In the genomic region with DNA sequence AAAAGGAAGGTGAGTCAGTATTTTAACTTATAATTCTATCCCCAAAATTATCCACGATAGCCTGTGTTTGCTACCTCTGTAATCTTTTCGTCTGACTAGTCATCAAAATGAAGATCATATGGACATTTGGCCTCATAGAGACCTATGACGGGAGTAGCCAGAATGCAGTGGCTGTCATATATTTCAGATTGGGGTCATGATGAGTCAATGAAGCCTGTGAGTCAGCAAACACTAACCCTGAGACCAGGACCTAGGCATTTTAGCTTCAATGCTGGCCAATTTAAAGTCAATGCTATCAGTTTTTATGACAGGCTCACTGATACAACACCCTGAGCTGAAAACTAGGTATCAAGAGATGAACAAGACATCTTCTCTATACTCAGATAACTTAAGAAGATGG, we compare ENCODE assay signal across 25 mouse cellular contexts. TPM values are rescaled to one million over a fixed set of nuclear protein-coding genes. Genes with fewer than 3 reads are reported as not detected.
DNase-seq lines count a peak whose midpoint lies in the region; ATAC-seq lines count a peak whose summit lies in the region.
"Had no signal": no experiment of that assay in that cellular context is flagged by ENCODE, and none has a peak within 500 bp of the region (broad histone marks: within the 10 kb centered on the region; RNA-seq: fewer than 3 reads in every experiment).

No protein-coding gene starts in this region.

- DNase-seq in adrenal gland, adult 2 months: peak; percentile 62
- DNase-seq in adrenal gland, postnatal 25 days: no peak
- peak; percentile 7 for DNase-seq in adrenal gland, postnatal 10 days
- no peak for DNase-seq in adrenal gland, postnatal 14 days
- DNase-seq in 3T3-L1 (ENCODE audit: low read depth, low spot score) (peak; percentile 70), NIH3T3 (ENCODE audit: low read depth) (peak; percentile 61)
- DNase-seq: cerebellum, adult 11 months; cerebellum, adult 18-20 months; cerebellum, adult 8-10 months; cerebellum, adult 9-11 months; cerebellum, postnatal 14 days; cerebellum, postnatal 36 days; embryo, embryonic 11 days had no signal

- H3K4me1 ChIP-seq in intestine, embryonic 15.5 days (replicated peaks): no peaks in the 10 kb centered on the region
- H3K4me1 ChIP-seq: embryonic facial prominence, embryonic 13.5 days; embryonic facial prominence, embryonic 15.5 days; forebrain, embryonic 10.5 days; forebrain, embryonic 12.5 days had no signal

- no peaks in the 10 kb centered on the region for H3K27me3 ChIP-seq in intestine, embryonic 15.5 days (replicated peaks)
- H3K27me3 ChIP-seq: CH12.LX; embryonic facial prominence, embryonic 13.5 days; embryonic facial prominence, embryonic 15.5 days; forebrain, embryonic 12.5 days had no signal

- WGBS in intestine, embryonic 15.5 days: 79% methylated on average over 3 of the region's 3 CpGs

- H3K36me3 ChIP-seq in intestine, embryonic 15.5 days: no peaks in the 10 kb centered on the region
- H3K36me3 ChIP-seq: embryonic facial prominence, embryonic 13.5 days; embryonic facial prominence, embryonic 15.5 days; forebrain, embryonic 10.5 days; forebrain, embryonic 12.5 days; G1E had no signal

- H3K4me3 ChIP-seq in intestine, embryonic 15.5 days (replicated peaks): no peak overlapping the region
- H3K4me3 ChIP-seq: embryonic facial prominence, embryonic 13.5 days; embryonic facial prominence, embryonic 15.5 days; erythroblast, embryonic 14.5 days; forebrain, embryonic 10.5 days; forebrain, embryonic 12.5 days had no signal

- ATAC-seq in intestine, embryonic 15.5 days: no peak
- ATAC-seq: CD4-positive, CD25-positive, alpha-beta regulatory T cell, adult 4 months; forebrain, embryonic 14.5 days; forebrain, embryonic 16.5 days had no signal

- H3K9me3 ChIP-seq in intestine, embryonic 15.5 days: no peaks in the 10 kb centered on the region
- H3K9me3 ChIP-seq: embryonic facial prominence, embryonic 13.5 days; embryonic facial prominence, embryonic 15.5 days; forebrain, embryonic 10.5 days; forebrain, embryonic 12.5 days had no signal

- H3K27ac ChIP-seq in intestine, embryonic 15.5 days: no peak overlapping the region
- H3K27ac ChIP-seq: embryonic facial prominence, embryonic 13.5 days; embryonic facial prominence, embryonic 15.5 days; forebrain, embryonic 10.5 days; forebrain, embryonic 12.5 days had no signal

- H3K9ac ChIP-seq in intestine, embryonic 15.5 days: no peak overlapping the region
- H3K9ac ChIP-seq: embryonic facial prominence, embryonic 13.5 days; embryonic facial prominence, embryonic 15.5 days; forebrain, embryonic 12.5 days had no signal

- no peak overlapping the region for H3K4me2 ChIP-seq in intestine, embryonic 15.5 days (replicated peaks)
- H3K4me2 ChIP-seq: embryonic facial prominence, embryonic 13.5 days; embryonic facial prominence, embryonic 15.5 days; forebrain, embryonic 12.5 days had no signal

RNA-seq across cellular contexts. Expression of a gene that starts 50.5 kb away (rescaled TPM):
- total RNA-seq in adrenal gland, adult 2 months (2021): under 1 TPM; 0.37 to 0.45 TPM
- 0.02 and 0.07 TPM in 2 replicates for polyA plus RNA-seq in adrenal gland, adult 2 months (2012; rRNA removed)
- 0.33 and 0.39 TPM in 2 replicates for total RNA-seq in adrenal gland, postnatal 25 days (2021)
- total RNA-seq in adrenal gland, postnatal 10 days (2021): 1 to 10 TPM; 1.2 TPM
- 1.1 and 1.6 TPM in 2 replicates for total RNA-seq in adrenal gland, postnatal 14 days (2021)
- 0.74 and 0.82 TPM in 2 replicates for polyA plus RNA-seq in intestine, embryonic 15.5 days (2015; fragmentation: Nextera tagmentation; extraction: Ambion mirVana)
- total RNA-seq: CH12.LX; common myeloid progenitor, adult 5-6 weeks had no signal
- polyA plus RNA-seq: erythroblast, embryonic 14.5 days; G1E had no signal

Comparison
In these comparisons a context has a peak if more than half of its experiments do, and no peak if none do; other contexts are left out.
1. DNase-seq: peak in adrenal gland, adult 2 months (single experiment), adrenal gland, postnatal 10 days (single experiment), 3T3-L1 (single experiment) and NIH3T3 (single experiment); none in adrenal gland, postnatal 25 days (single experiment) and adrenal gland, postnatal 14 days (single experiment).